Mouse (Mus musculus) ovary, postnatal 36 days (tissue): ENCODE measurements at regions not wholly inside any gene's neighbourhood (a gene's known extent, or its start where the extent isn't known, plus 50 kb on each side); places are given as distances from the start of the nearest gene placed in this dataset.

Experiments
- DNase-seq: peaks from one replicate; pipeline ENCODE4 v3.0.0; 2022; ENCODE audit warnings: low spot score, mixed read lengths

DNA sequence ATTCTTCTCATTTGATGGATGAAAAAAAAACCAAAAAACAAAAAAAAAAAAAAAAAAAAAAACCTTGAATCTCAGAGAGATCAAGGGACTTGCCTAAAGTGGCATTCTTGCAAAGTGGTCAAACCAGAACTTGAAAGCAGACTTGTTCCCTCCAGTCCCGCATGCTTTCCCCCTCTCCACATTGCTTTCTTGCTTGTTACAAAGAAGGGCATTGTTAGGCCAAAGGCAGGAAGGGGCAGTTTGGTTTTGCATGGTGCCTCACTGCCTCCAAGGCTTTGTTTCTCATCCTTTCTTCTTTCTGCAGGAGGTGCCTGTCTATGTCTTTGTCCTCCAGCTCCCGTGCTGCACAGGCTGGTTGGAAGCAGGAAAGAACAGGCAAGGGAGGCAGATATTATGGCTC, 356.2 kb upstream of the Tenm4 start:
- no peak for DNase-seq

DNA sequence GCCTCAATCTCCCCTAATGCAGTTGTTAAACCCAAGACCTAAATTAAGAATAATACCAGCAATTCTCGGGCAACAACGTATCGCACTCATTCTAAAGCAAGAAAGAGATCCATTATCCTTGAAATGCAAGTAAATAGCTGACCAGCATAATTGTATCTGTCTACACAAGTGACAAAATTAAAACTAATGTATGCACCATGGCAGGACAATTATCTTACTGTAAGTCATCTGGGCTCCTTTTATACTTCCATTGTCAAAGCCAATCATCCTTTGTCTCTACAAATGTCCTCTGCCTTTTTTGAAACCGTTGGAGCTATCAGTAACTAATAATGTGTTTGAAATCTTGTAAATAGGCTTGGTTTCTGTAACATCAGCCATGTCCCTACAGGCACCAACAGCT, 347.5 kb upstream of the Tenm4 start:
- no peak for DNase-seq

DNA sequence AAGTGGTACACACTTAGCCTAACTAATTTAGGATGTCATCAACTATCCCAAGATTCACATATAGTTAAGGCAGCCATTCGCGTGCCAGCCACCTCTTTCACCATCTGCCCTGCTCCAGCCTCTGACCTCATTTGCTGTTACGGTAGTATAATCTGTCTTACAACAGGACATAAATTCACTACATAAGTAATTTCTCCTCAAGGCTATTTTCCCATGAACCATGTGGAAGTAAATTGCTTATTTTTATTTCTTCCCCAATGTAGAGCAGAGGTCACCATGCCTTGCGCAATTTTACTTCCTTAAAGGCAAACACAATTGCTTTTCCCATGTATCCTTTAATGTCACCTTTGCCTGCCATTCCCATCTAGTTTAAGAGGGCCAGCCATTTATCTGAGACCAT, 341.2 kb upstream of the Tenm4 start:
- DNase-seq = no peak

DNA sequence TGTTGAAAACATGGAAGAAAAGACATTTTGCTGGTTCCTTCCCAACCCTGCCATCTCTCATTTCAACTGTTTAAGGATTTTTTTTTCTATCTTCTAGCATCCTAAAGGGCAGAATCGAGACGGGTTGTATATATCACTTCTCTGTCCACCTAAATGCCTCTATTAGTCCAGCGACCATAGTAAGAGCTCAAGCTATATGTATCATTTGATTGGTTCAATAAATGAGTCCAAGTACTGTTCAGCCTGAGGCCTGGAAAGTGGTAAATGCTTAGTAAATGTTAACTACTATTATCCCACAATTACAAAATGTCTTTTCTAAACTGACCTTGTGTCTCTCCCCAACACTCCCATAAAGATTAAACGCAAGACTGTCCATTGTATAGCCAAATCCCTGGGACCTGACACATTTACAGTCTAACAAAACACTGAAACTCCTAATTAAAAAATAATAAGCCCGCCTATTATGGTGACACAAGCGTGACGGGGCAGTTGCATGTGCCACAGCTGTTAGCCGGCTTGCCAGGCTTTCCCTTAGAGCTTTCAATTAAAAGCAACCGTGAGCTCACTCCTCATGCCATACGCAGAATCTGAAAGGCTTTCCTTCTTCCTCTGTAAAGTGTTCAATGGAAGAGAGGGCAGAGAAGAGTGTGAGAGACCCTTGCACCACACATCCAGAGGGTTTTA, 336.7 kb upstream of the Tenm4 start:
- DNase-seq = no peak

DNA sequence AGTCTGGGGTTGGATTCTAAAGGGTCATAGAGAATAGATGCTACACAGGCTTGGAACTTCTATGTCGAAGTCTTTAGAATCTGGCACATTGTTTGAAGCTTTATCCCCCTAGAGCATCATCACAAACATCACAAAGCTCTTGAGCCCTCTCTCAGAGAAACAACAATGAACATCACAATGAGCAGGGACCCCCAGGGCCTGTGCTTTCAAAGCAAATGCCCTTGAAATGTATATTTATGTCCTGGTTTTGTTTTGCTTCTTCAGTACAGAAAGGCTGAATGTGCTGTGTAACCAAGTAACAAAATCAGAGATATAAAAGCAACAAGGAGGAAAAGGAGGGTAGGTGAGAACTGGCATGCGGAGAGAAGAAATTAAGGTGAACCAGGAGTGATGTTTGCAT, 330.6 kb upstream of the Tenm4 start:
- no peak for DNase-seq

DNA sequence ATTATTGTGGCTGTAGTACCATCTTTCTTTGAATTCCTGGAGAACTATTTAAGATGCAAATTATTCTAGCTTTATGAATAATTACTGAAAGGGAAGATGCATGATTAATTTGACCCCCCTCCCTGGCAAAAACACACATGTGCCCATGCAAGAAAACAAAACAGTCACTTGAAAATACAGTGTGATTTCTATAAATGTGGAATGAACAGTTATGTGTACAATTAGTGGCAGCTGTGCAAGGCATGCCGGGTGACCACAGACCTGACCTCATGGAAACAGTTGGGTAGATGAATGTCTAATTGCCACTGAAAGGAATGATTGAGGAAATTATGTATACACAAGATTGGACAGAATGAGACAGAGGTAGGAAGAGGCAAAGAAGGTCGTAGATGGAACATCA, 321.2 kb upstream of the Tenm4 start:
- DNase-seq = no peak

DNA sequence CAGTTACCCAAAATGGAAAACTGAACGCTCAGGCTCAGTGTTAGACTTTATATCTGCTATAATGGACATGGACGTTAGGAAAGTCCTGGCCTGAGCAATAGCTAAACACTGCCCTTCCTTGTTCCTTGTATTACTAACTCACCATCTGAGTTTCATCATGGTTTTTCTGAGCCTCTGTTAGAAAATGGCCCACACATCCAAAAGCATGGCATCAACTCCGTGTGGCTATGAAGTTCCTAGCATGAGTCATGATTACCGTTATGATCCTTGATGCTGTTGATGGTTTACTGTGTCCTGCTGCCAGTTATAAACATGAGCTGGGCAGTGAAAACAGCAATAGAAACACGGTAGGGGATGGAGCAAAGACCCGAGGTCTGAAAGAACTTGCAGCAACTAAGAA, 318.4 kb upstream of the Tenm4 start:
- no peak for DNase-seq

DNA sequence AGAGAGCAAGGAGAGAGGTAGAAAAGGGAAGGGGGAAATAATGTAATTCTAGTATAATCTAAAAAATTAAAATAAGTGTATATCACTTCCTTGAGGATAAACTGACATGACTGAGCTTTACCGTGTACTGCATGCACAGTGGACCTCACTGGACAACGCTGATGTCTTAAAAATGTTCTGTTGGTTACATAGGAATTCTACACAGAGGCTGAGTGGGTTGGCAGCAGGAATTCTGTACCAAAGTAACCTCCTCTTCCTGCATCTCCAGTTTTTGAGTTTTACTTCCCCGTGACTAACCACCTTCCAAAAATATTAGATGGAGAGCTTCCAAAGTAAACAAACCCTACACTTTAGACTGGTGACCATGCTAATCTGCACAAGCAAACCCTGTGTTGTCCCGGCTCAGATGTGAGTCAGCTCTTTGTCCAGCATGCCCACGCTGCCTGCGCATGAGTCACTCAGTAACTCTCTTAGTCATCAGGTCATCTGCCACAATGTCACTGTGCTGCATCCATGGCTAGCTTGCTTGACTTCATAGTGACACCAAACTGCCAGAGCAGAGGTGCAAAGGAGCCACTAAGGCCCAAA, 317.7 kb upstream of the Tenm4 start:
- DNase-seq = peak; percentile 6

DNA sequence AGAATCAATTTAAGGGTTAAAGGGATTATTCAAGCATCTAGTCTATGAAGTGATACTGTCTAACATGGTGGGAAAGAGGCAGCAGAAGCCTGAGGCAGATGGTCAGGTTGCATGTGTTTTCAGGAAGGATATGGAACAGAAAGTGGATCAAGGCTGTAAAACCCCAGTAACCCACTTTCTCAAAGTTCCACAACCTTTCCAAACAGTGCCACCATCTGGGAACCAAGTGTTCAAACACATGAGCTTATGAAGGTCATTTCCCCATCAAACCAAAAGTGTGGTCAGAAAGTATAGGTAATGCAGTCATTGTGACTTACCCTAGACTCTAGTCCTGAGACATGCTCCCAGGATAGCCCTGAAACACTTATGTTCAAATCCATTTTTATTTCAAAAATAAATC, 312.8 kb upstream of the Tenm4 start:
- no peak for DNase-seq

DNA sequence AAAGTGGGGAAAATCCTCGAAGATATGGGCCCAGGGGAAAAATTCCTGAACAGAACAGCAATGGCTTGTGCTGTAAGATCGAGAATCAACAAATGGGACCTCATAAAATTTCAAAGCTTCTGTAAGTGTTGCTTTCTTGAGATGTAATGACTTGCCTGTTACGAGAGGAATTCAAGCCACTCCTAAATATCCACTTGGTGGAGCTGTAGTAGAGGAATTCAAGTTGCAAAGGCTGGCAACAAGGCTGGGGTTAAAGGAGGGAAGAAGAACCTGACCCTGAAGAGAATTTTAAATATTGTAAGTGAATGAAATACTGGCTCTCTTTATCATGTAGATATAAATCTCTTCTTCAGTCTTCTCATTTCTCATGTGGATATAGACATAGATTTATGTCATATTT, 306.8 kb upstream of the Tenm4 start:
- no peak for DNase-seq

DNA sequence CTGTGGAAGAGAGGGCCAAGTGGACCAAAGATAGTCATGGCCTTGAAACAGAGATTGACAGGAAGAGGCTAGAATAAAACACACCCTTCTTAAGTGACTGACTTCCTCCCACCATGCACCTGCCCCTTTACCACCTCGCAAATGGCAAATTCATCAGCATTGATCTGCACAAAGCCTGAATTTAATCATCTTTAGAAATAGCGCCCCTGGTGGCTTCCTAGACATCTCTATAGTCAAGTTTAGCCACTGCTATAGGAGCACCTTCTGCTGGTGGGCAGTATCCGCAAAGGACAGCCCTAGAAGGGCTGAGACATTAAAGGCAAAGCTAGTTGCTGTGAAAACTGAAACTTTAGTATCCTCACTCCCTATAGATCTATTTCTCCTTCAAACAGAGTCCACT, 305.8 kb upstream of the Tenm4 start:
- no peak for DNase-seq

DNA sequence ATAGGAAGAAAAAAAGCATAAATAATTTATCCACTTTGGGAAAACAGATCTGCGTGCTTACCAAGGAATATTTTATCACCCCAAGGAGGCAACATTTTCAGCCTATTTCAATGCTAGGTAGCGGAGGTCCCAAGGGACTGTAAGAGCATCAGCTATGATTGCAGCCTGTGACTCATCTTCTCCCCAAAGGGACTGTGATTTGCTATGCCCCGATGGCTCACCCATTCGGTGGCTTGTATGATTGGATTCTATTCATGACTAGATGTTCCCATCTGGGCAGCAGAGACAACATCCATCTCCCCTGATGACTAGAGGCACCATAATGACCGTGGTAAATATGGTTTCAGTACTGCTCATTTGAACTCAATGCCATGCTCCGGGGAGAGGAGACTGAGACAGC, 302.3 kb upstream of the Tenm4 start:
- no peak for DNase-seq

DNA sequence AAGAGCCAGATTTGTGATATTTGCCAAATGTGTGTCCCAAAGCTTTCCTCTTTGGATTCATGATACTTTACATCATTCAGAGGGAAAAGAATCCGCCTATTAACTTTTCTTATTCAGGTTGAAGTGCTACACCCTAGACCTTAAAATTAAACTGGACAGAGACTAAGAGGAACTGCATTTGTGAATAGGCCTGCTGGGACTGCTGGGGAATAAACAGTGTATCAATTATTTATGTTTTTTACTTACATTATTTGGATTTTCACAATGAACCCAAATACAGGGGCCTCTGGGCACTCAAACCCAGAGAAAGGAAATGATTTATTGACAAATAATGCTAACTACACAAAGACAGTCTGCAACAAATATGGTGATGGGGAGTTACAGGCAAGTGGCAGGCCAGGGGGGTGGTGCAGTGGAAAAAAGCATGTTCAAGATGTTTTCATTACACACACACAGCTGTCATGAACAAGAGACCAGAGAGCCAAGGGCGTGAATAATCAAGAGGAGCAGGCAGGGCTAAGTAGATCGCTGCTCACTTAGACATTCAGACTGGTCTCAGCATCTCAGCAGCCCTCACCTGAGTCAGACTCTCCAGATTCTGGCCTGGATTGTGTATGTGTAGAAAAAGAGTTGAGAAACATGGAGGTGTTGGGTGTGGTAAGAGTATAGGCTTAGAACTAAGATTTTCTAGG, 290.3 kb upstream of the Tenm4 start:
- no peak for DNase-seq

DNA sequence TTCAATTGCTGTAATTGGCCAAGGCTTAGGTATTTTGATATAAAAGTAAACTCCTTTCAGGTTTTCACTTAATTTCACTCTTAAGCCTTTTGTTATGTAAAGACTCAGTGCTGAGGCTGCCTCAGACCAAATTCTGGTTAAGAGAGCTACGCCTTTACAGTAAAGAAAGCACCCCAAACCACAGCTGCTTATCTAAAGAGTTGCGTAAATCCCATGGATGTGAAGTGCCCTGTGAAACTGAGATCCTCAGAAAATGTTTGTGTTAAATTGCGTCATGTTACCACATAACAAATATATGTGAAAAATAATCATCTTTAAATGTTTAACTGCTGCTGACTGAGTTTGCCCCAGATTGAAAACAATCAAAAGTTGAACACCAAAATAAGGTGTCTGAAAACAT, 269.5 kb upstream of the Tenm4 start:
- no peak for DNase-seq

DNA sequence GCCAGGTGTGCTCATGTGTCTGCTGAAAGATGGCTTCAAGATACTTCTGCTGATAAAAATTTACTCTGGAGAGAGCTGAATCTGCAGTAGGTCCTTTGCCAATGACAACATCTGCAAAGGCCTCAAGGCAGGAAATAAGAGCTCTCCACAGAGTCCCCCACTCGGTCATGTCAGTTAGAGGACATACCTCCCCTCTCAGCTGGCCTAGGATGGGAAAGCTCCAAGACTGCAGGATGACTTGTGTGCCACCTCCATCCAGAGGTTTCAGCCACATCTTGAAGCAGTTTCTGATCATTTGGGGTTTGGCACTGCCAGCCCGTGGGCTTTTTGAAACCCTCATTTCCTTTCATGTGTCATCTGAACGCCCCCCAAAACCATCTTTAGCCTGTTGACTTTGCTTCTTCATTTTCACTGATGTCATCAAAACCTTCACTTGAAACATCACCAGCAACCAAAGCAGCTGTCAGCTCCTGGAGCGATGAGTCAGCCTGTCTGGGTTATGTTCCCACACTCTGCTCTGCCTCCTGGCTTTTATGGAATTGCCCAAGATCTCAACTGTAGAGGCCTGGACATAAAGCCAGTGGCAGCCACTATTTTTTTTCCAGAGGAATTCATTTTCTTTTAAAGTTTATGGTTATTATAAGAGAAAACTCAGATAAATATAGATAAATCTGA, 256.5 kb upstream of the Tenm4 start:
- DNase-seq = no peak

DNA sequence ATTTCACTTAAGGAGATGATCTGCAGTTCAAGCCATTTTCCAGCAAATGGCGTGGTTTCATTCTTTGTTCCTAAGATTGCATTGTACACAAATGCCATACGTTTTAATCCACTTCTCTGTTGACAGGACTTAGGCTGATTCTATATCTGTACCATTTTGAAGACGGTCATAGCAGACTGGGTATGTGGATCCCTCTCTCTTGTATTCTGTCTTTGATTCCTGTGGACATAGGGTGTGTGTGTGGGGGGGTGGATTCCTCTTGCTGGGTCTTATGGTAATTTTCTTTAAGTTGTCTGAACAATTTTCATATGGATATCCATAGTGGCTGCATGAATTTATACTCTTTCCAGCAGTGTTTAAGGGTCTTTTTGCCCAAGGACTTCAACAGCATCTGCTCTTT, 251.1 kb upstream of the Tenm4 start:
- no peak for DNase-seq

DNA sequence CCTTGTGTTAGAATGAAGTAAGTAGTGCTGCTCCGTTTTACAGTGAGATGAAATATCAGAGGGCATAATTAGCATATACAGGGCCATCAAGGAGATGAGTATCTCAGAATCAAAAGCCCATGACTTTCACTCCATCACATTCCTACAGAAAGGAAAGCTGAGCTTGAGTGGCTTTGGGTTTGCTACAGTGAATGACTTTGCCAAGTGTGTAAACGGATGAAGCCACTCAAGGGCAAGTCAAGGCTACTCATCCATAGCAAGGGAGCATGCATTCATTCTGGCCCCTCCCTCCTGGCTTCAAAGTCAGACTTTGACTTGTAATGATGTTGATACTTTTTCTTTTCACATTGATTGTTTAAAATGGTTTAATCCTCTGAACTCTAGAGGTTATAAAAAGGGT, 246.2 kb upstream of the Tenm4 start:
- no peak for DNase-seq

DNA sequence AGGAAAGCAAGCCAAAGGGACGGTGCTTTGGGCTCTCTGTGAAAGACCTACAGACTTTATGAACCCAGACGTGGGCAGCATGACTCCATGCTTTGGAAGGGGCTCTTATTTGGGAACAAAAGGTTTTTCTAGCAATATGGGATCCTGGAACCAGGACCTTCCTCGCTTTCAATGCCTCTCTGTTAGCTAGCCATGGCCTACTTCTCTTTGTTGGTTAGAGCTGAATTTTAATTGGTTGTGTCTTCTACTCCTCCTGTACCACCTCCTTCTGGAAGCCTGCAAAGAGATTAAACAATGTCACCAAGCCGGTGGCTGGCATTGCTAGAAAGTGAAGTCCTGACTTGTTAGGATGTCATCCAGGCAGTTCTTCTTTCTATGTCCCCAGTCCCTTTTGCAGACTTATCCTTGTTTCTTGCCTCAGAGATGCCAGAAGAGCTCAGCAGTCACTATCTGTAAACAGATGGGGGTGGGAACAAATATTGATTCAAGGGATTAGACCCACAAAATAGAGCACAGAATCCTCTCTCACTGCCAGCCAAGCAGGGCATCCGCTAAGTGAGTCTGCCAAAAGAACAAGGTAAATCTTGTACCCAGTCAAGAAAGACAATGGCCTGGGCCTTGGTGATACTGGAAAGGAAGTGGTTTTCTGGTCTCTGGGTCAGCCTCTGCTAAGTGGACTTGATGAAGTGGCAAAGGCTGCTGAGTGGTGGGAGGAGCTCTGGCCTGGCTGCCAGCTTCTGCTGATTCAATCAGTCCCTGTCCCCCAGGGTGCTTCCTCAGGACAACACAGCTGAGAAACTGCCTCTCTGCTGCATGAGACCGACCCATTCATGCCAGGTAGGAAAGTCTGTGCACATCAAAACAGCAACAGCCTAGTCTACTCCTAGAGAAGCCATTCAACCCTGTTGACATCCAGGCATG, 244.7 kb upstream of the Tenm4 start:
- DNase-seq = no peak

DNA sequence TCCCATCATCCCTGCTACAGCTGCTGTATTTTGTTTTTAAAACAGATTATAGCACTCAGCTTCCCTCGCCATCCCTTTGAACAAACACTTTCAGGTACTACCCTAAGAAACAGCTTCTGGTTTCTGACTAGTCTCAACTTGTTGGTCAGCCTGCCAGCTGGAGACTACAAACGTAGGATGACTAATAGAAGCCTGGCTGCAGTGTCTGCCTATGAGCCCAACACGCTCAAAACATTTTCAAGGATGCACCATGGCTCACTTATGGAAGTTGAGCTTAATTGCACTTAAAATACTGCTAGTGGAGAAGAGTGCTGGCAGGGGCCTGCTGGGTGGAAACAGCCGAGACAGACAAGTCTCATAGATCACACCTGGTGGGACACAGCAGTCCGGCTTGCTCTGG, 234.4 kb upstream of the Tenm4 start:
- no peak for DNase-seq

DNA sequence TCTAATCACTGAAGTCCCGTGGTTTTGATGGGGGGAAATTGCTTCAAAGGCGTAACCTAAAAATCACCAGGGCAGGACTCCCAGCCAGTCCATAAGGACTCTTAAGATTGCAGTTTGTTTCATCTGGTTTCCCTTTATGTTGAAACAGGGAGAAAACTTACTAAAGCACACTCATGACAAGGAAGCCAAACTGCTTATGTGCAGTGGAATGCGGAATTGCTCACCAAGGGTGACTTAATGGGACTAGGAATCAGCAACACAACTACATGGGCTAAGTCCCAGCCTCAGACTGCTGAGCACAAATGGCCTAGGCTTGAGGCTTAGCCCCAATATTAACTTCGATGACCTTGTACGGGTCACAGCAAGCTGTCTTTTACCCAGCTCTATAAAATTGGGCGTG, 227.6 kb upstream of the Tenm4 start:
- DNase-seq = no peak

DNA sequence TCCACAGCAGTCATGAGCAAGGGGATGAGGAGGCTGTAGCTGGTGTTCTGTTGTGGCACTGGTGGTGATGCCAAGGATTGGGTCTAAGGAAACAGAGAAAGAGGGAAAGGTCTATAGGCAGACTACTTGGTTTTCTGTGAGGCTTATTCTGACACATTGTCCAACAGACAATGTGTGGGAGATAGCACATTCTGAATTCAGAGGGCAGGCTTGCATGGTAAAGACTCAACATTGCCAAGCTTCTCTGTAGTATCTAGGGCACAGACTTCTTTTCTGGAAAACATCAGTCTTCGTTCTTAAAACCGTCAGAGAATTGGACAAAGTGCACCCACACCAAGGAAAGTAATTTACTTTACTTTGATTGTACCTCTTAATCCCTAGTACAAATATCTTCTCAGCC, 218.7 kb upstream of the Tenm4 start:
- DNase-seq = no peak

DNA sequence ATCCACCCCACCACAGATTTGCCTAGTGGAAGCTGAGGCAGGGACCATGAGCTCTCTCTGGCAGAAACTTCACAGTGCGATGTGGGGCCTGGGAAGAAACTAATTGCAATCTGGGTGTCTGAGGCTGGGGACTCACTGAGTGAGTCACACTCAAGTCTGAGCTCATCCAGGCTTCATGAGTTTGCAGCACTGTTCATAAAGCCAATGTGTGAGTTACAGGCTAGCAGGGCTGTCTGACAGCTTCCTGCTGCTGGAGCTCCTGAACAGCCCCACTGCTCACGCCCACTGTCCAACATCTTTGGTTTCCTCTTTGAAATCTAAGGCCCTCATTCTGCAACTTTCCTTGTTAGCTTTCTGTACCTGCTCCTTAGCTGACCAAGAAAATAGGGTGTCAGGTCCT, 216.5 kb upstream of the Tenm4 start:
- DNase-seq = no peak
